In genomic region chr17:5419771-5420518, GRCm38 (mm10) we compare ENCODE assay signal across 10 mouse cellular contexts. TPM values are rescaled to one million over a fixed set of nuclear protein-coding genes. Genes with fewer than 3 reads are reported as not detected.
DNase-seq lines count a peak whose midpoint lies in the region.
"Had no signal": no experiment of that assay in that cellular context is flagged by ENCODE, and none has a peak within 500 bp of the region (broad histone marks: within the 10 kb centered on the region; RNA-seq: fewer than 3 reads in every experiment).

No protein-coding gene starts in this region.

- intact Hi-C loops in left cerebral cortex, postnatal 4 days (cut with DNase I) = no loop called here

- peak; percentile 55 to 59 for DNase-seq in cerebellum, postnatal 14 days
- no peak for DNase-seq in cerebellum, adult 11 months
- peak; percentile 26 for DNase-seq in left cerebral cortex, postnatal 4 days
- no peak for DNase-seq in left cerebral cortex, adult 8-10 months (ENCODE audit: low spot score in 2 of 2)
- peak; percentile 48 for DNase-seq in lung, postnatal 36 days
- DNase-seq in lung, postnatal 10 days = no peak
- no peak for DNase-seq in right cerebral cortex, postnatal 10 days (ENCODE audit: low spot score in 2 of 2)
- DNase-seq: adrenal gland, postnatal 10 days; gastrocnemius, postnatal 10 days; heart, adult 18-20 months had no signal

RNA-seq across cellular contexts. Expression of gene Ldhal6b, which starts 1.4 kb away (rescaled TPM):
- 1 to 10 TPM; 1.9 to 2.0 TPM for total RNA-seq in left cerebral cortex, postnatal 4 days (2021)
- total RNA-seq in left cerebral cortex, adult 8-10 months (2022) = 1 to 10 TPM; 1.2 to 1.8 (median 1.6) TPM

RNA-seq across cellular contexts. Expression of gene Tmem242, which starts 20.1 kb away (rescaled TPM):
- 10 to 100 TPM; 67.6 to 71.8 TPM for total RNA-seq in left cerebral cortex, postnatal 4 days (2021)
- 10 to 100 TPM; 81.6 to 92.9 (median 86.8) TPM for total RNA-seq in left cerebral cortex, adult 8-10 months (2022)

Comparison
In these comparisons a context has a peak if more than half of its experiments do, and no peak if none do; other contexts are left out.
1. DNase-seq: peak in cerebellum, postnatal 14 days (2 of 2), left cerebral cortex, postnatal 4 days (single experiment) and lung, postnatal 36 days (single experiment); none in cerebellum, adult 11 months (single experiment), left cerebral cortex, adult 8-10 months (0 of 2), lung, postnatal 10 days (single experiment) and right cerebral cortex, postnatal 10 days (0 of 2).